Mouse (Mus musculus): ENCODE data around the gene Znrf1.

DNA sequence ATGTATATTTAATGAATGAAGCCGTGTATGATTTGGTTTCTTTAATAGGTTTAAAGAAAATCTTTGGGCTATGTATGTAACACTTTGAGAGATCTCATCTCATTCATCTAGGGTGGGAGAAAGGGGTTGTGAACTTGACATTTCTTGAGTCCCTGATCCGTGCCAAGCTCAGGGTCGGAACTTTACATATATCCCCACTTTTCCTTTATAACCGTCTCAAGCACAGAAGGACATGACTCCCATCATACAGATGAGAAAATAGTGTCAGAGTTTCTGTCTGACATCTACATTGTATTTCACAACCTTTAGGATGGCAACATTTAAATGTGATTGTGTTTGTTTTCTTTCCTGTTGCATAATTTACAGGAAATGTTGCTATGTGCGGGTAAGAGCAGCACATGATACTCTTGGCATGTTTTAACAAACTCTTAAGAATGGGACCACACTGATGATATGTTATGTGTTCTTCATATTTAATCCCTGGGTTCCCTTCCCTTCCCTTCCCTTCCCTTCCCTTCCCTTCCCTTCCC is 26.4 kb downstream of the Znrf1 start:
- TF ChIP-seq POLR2A (IDR thresholded peaks at IDR 0.05; ENCODE audit: borderline replicate concordance, extremely low read depth, low read depth, low read length) (no peak), CTCF (IDR thresholded peaks at IDR 0.05; ENCODE audit: insufficient read depth, low read length) (no peak)
